Mouse (Mus musculus): ENCODE measurements at regions not wholly inside any gene's neighbourhood (a gene's known extent, or its start where the extent isn't known, plus 50 kb on each side); places are given as distances from the start of the nearest gene placed in this dataset.

DNA sequence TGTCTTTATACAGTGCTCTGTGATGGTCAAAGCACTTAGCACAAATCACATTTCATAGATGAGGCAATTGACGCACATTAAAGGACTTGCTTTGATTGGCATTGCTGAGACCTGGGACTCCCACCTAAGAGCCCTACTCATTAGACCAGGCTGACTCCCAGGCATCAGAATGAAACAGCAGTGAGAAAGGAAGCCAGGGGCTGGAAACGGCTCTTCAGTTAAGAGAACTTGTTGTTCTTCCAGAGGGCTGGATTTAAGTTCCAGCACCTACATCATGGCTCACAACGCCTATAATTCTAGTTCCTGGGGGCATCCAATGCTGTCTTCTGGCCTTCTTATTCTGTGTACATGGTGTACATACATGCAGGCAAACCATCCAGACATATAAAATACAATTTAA lies 226.3 kb downstream of the Zfp36l1 start:
- TF ChIP-seq POLR2A (IDR thresholded peaks at IDR 0.05; ENCODE audit: low read depth, low read length), result no peak
- no peak for TF ChIP-seq CTCF (IDR thresholded peaks at IDR 0.05; ENCODE audit: extremely low read depth, insufficient read depth, insufficient read length, insufficient replicate concordance)
